Mouse (Mus musculus): ENCODE results near the gene Rbpjl. TPM values are rescaled to one million over a fixed set of nuclear protein-coding genes. Genes with fewer than 3 reads are reported as not detected.

Gene Rbpjl
- polyA plus RNA-seq, 1 experiment = 1.1 TPM

DNA sequence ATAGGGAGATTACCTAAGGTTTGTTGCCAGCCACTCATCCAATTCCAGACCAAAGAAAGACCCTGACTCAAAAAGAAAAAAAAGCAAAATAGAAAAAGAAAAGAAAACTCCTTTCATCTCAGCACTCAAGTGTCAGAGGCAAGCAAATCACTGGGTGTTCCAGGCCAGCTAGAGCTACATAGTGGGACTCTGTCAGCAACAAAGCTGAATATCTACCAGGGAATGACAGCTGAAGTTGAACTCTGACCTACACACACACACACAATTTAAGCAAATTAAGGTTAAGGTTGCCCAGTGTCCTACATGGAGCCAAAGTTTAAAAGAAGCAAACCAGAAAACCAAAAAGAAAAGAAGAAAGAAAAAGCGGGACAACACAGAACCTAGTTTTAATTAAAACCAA is 45.2 kb downstream of the Rbpjl start:
- H3K27ac ChIP-seq (ENCODE audit: insufficient read depth, low read length) = no peak overlapping the region
- TF ChIP-seq POLR2A (IDR thresholded peaks at IDR 0.05; ENCODE audit: extremely low read depth, insufficient read depth, low read length) = no peak
- TF ChIP-seq CTCF (IDR thresholded peaks at IDR 0.05; ENCODE audit: extremely low read depth, insufficient read depth, low read length) = no peak
- no peaks in the 10 kb centered on the region for H3K4me1 ChIP-seq (ENCODE audit: control insufficient read depth, insufficient read depth, low read length)
- no peak overlapping the region for H3K4me3 ChIP-seq (ENCODE audit: insufficient read depth, low read length)

DNA sequence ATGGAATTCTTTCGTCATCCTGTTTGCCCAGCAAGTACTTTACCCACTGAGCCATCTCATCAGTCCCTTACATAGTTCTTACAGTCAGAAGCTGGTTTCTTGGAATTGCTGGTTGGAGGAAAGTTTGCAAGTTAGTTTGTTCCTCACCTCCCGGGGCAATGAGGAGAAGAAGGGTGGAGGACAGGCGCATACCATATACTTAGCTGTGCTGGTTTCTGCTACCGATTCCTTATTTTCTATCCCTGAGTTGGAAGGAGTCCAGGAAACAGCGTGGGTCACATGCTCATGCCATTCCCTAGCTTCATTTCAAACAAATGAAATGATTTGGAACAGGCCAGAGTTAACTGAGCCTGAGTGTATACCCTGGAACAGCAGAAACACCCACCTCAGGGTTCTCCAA is 46.0 kb downstream of the Rbpjl start:
- no peak for TF ChIP-seq POLR2A (IDR thresholded peaks at IDR 0.05; ENCODE audit: extremely low read depth, insufficient read depth, low read length)
- no peak for TF ChIP-seq CTCF (IDR thresholded peaks at IDR 0.05; ENCODE audit: extremely low read depth, insufficient read depth, low read length)
- Histone ChIP-seq H3K4me1 (ENCODE audit: control insufficient read depth, insufficient read depth, low read length) (no peaks in the 10 kb centered on the region), H3K27ac (ENCODE audit: insufficient read depth, low read length) (no peak overlapping the region), H3K4me3 (ENCODE audit: insufficient read depth, low read length) (no peak overlapping the region)

DNA sequence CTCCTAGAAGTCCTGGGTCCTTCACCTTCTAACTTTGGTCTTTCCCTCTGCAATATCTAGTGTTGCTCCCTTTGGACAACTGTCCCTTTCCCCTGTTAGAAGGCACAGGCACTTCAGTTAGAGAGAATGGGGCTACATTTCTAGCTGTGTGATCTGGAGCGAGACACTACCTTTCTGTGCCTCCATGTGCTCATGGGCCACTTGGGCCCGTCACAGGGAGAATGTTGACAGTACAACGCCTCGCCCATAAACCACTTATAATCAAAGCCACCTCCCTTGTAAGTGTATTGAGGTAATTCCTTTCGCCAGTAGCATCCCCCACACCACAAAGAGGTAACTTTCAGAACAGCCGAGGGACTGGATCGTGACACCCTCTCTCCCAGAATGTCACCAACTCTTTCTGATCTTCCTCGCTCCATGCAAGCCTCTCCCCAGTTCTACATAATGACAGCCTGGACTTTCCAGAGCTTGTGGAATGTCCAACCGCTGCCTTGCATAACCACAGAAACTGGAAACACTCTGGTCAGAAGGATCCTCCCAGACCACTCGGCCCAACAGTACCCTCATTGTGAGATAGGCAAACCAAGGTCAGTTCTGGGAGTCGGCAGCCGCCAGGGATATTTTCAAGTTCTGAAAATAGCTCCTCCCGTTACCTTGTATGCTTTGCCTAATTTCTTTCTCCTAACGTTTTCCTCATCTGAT is 46.6 kb downstream of the Rbpjl start:
- TF ChIP-seq CTCF (IDR thresholded peaks at IDR 0.05; ENCODE audit: extremely low read depth, insufficient read depth, low read length) (no peak), POLR2A (IDR thresholded peaks at IDR 0.05; ENCODE audit: extremely low read depth, insufficient read depth, low read length) (no peak)
- Histone ChIP-seq H3K4me1 (ENCODE audit: control insufficient read depth, insufficient read depth, low read length) (no peaks in the 10 kb centered on the region; the same call in 1 of the 2 replicates), H3K27ac (ENCODE audit: insufficient read depth, low read length) (no peak overlapping the region), H3K4me3 (ENCODE audit: insufficient read depth, low read length) (no peak overlapping the region)

DNA sequence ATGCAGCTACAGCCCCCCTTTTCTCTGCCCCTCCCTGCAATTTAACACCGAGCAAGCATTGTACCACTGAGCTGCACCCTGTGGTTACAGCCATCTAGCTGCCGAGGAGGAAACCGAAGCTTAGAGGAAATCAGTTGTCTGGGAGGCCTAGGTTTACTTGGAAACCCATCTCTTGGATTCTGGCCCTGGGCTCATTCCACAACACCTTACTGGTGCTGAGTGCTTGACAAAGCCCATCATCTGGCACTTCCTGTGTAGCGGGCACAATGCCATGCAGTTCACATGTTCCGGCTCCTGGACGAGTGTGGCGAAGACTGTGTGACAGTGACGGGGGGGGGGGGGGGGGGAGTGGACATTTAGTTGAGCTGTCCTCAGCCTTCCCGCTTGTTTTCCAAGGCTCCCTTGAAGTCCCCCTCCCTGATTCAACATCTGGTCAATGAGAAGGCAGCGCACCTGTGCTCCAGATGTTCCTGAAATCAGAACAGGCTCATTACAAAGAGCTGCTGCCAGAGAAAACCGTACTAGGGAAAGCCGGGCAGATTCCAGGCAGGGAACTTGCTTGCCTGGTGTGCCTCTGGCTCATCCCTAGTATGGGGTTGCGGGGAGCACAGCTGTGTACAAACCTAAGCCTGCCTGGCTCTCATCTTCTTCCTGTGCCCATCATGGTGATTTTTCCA is 49.2 kb downstream of the Rbpjl start:
- TF ChIP-seq POLR2A (IDR thresholded peaks at IDR 0.05; ENCODE audit: extremely low read depth, insufficient read depth, low read length) = no peak
- TF ChIP-seq CTCF (IDR thresholded peaks at IDR 0.05; ENCODE audit: extremely low read depth, insufficient read depth, low read length) = no peak
- Histone ChIP-seq H3K4me3 (ENCODE audit: insufficient read depth, low read length) (no peak overlapping the region), H3K27ac (ENCODE audit: insufficient read depth, low read length) (no peak overlapping the region), H3K4me1 (ENCODE audit: control insufficient read depth, insufficient read depth, low read length) (peaks cover 4% of the 10 kb centered on the region; the same call in 1 of the 2 replicates)

DNA sequence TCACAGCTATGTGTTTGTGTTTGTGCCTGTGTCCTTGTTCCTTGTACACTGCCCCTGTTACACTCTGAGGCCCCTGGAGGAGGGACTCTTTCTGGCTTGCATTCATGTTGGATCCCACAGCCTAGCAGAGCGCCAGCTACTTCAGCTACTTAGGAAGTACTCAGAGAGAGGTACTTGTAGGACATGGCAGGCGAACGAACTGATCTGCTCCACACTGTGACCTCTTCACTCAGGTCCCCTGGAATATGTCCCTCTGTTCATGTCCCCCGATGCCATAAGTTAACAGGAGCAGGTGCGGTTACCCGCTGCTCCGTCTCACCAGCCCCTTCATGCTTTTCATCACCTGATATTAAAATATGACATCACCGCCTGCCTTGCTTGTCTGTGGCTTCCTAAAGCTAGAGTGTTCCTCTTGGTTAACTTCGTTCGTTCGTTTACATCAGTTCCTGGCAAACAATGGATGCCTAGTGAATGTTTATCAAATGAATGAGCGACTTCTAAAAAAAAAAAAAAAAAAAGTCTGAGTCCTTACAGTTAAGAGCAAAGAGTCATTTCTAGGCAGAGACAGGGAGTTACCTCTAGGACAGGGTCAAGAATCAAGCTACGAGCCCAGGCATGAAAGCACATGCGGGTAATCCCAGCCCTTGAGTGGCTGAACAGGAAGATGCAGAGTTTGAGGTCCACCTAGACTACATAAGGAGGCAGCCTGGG is 50.3 kb downstream of the Rbpjl start:
- TF ChIP-seq POLR2A (IDR thresholded peaks at IDR 0.05; ENCODE audit: extremely low read depth, insufficient read depth, low read length) = no peak
- no peak for TF ChIP-seq CTCF (IDR thresholded peaks at IDR 0.05; ENCODE audit: extremely low read depth, insufficient read depth, low read length)
- Histone ChIP-seq H3K4me1 (ENCODE audit: control insufficient read depth, insufficient read depth, low read length) (peaks cover 4% of the 10 kb centered on the region; the same call in 1 of the 2 replicates), H3K27ac (ENCODE audit: insufficient read depth, low read length) (no peak overlapping the region), H3K4me3 (ENCODE audit: insufficient read depth, low read length) (no peak overlapping the region)

DNA sequence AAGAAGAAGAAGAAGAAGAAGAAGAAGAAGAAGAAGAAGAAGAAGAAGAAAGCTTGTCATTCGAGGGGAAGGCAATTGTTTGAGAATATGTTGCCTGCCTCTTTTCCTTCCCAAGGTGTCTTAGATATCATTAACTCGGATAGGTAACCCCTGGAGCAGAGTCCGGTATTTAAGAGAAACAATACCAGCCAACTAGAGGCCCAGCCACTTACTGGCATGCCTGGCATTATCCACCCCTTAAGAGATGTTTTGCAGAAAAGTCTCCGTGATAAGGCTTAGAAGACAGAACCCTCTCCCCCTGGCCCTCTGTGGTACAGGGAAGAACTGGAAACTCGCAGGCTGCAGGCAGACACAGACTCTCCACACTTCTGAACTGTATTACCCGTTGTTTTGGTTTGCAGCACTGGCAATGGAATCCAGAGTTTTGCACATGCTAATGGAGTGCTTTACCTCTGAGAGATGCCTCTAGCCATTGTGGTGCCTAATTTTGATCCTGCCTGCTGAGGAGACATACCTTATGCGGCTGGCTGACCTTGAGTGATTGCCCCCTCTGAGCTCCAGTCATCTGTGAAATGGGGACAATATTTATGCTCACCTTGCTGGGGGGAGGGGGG is 51.1 kb downstream of the Rbpjl start:
- TF ChIP-seq CTCF (IDR thresholded peaks at IDR 0.05; ENCODE audit: extremely low read depth, insufficient read depth, low read length) (no peak), POLR2A (IDR thresholded peaks at IDR 0.05; ENCODE audit: extremely low read depth, insufficient read depth, low read length) (no peak)
- H3K4me3 ChIP-seq (ENCODE audit: insufficient read depth, low read length) = no peak overlapping the region
- peaks cover 4% of the 10 kb centered on the region; the same call in 1 of the 2 replicates for H3K4me1 ChIP-seq (ENCODE audit: control insufficient read depth, insufficient read depth, low read length)
- H3K27ac ChIP-seq (ENCODE audit: insufficient read depth, low read length) = no peak overlapping the region

DNA sequence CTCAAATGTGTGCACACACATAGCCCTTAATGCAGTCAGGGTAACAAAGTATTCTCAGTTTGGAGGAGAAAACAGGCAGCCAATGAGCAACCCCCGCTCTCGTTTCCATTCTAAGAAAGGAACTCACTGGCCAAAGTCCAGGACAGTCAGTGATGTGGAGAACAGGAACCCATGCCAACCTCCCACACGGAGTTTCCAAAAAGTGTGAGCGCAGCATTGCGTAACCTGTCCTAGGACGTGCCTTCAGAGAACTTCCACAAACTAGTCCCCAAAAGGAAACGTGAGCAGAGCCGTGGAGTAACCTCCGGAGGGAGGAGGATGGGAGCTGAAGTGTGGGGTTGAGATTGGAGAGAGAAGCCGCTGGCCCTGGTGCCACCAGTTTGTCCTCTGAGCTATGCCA is 51.9 kb downstream of the Rbpjl start:
- TF ChIP-seq POLR2A (IDR thresholded peaks at IDR 0.05; ENCODE audit: extremely low read depth, insufficient read depth, low read length) (no peak), CTCF (IDR thresholded peaks at IDR 0.05; ENCODE audit: extremely low read depth, insufficient read depth, low read length) (no peak)
- peaks cover 4% of the 10 kb centered on the region; the same call in 1 of the 2 replicates for H3K4me1 ChIP-seq (ENCODE audit: control insufficient read depth, insufficient read depth, low read length)
- H3K4me3 ChIP-seq (ENCODE audit: insufficient read depth, low read length) = no peak overlapping the region
- no peak overlapping the region for H3K27ac ChIP-seq (ENCODE audit: insufficient read depth, low read length)

DNA sequence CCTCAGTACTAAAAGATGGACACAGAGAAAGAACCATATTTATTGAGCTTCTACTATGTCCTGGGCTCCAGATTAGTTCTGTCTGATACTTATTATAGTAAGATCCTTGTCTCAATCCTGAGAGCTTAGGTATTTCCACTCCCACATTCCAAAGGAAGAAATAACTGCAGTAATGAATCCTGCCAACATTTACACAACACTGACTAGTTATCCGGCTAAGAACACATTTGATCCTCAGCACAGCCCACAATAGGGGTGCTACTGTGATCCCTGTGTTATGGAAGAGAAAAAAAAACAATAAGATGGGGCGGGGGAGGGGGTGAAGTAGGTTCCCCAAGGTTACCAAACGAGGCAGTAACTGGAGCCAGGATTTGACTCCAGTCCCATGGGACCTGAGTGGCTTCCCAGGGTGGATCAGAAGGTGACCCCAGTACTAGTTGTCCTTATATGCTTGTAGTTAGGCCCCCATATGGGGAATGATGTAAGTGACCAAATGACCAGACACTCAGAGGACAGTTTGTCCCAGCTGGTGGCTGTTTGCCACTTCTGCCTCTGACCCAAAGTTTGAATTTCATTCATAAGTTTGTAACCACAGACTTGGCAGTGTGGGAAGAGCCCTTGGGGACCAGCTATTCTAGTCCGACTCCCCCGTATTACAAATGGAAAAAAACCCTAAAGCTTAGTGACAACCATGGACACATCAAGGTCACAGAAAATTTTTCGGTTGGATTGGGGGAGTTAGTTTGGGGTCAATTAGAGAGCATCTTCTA is 52.7 kb downstream of the Rbpjl start:
- Histone ChIP-seq H3K4me1 (ENCODE audit: control insufficient read depth, insufficient read depth, low read length) (peaks cover 4% of the 10 kb centered on the region; the same call in 1 of the 2 replicates), H3K27ac (ENCODE audit: insufficient read depth, low read length) (no peak overlapping the region), H3K4me3 (ENCODE audit: insufficient read depth, low read length) (no peak overlapping the region)
- TF ChIP-seq POLR2A (IDR thresholded peaks at IDR 0.05; ENCODE audit: extremely low read depth, insufficient read depth, low read length) (no peak), CTCF (IDR thresholded peaks at IDR 0.05; ENCODE audit: extremely low read depth, insufficient read depth, low read length) (no peak)
